7 mouse cellular contexts compared by ENCODE assay signal in the genomic region with DNA sequence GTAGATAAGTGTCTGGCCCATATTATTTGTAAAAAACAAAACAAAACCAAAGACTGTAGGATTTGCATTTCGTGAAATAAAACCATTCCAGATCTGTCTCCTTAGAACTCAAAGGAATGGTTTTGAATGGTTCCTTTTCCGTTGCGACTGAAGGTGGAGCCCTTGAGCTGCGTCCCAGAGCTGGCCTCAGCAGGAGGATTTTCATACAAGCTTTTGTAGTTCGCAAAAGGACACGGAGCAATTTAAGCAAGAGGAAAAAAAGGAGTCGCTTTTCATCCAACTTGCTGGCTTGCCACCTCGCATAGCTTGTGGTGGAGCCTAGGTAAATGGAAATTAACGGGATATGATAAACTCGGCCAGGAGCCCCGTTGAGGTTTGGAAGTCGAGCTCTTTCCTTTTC.
DNase-seq lines count a peak whose midpoint lies in the region; ATAC-seq and TF ChIP-seq lines count a peak whose summit lies in the region.

No protein-coding gene starts in this region.

- TF ChIP-seq CTCF in hindbrain, postnatal 0 days (IDR thresholded peaks at IDR 0.05; ENCODE audit: low read depth) = peak; percentile 88

- peak; percentile 73 for DNase-seq in NIH3T3 (ENCODE audit: low read depth)
- DNase-seq in brain, embryonic 18.5 days (ENCODE audit: low read depth, low spot score) = peak; percentile 60
- peak; percentile 88 for DNase-seq in hindbrain, postnatal 0 days (ENCODE audit: low spot score)
- peak; percentile 74 to 80 for DNase-seq in left cerebral cortex, adult 18-20 months (ENCODE audit: low spot score in 2 of 2)
- peak; percentile 96 for DNase-seq in midbrain, embryonic 11.5 days (ENCODE audit: low spot score, missing footprints)

- 2% methylated on average over 12 of the region's 12 CpGs for WGBS in forebrain, embryonic 12.5 days
- 1% methylated on average over 12 of the region's 12 CpGs for WGBS in hindbrain, postnatal 0 days
- WGBS in midbrain, embryonic 11.5 days = 1% methylated on average over 12 of the region's 12 CpGs
- 2% methylated on average over 12 of the region's 12 CpGs for WGBS in stomach, embryonic 16.5 days

- peak overlapping the region; percentile 28 for H3K4me3 ChIP-seq in forebrain, embryonic 12.5 days (replicated peaks)
- H3K4me3 ChIP-seq in hindbrain, postnatal 0 days (ENCODE audit: low read length) = peak overlapping the region; percentile 30
- H3K4me3 ChIP-seq in midbrain, embryonic 11.5 days (ENCODE audit: low read depth, low read length) = peak overlapping the region; percentile 21; the same call in 1 of the 2 replicates
- peak overlapping the region; percentile 42 for H3K4me3 ChIP-seq in stomach, embryonic 16.5 days (replicated peaks; ENCODE audit: low read length)

- H3K4me2 ChIP-seq in forebrain, embryonic 12.5 days = peak overlapping the region; percentile 48
- peak overlapping the region; percentile 59 for H3K4me2 ChIP-seq in hindbrain, postnatal 0 days (ENCODE audit: low read depth, low read length)
- peak overlapping the region; percentile 44 for H3K4me2 ChIP-seq in midbrain, embryonic 11.5 days
- peak overlapping the region; percentile 63 for H3K4me2 ChIP-seq in stomach, embryonic 16.5 days (ENCODE audit: low read depth, low read length)

- no peak overlapping the region for H3K9ac ChIP-seq in forebrain, embryonic 12.5 days
- H3K9ac ChIP-seq in hindbrain, postnatal 0 days (replicated peaks; ENCODE audit: low read length) = no peak overlapping the region
- H3K9ac ChIP-seq in midbrain, embryonic 11.5 days (ENCODE audit: low read length) = peak overlapping the region; percentile 38; the same call in 1 of the 2 replicates
- no peak overlapping the region for H3K9ac ChIP-seq in stomach, embryonic 16.5 days (ENCODE audit: low read length)

- H3K9me3 ChIP-seq in forebrain, embryonic 12.5 days = no peaks in the 10 kb centered on the region
- H3K9me3 ChIP-seq in hindbrain, postnatal 0 days (ENCODE audit: low read length) = no peaks in the 10 kb centered on the region
- H3K9me3 ChIP-seq in midbrain, embryonic 11.5 days (ENCODE audit: control insufficient read depth, low read length) = no peaks in the 10 kb centered on the region
- H3K9me3 ChIP-seq in stomach, embryonic 16.5 days (replicated peaks; ENCODE audit: control insufficient read depth, low read length) = no peaks in the 10 kb centered on the region

- no peaks in the 10 kb centered on the region for H3K27me3 ChIP-seq in forebrain, embryonic 12.5 days
- H3K27me3 ChIP-seq in hindbrain, postnatal 0 days (ENCODE audit: insufficient read depth, low read length) = no peaks in the 10 kb centered on the region
- no peaks in the 10 kb centered on the region for H3K27me3 ChIP-seq in midbrain, embryonic 11.5 days (ENCODE audit: control insufficient read depth, insufficient read depth, low read length)
- H3K27me3 ChIP-seq in stomach, embryonic 16.5 days (ENCODE audit: control insufficient read depth, insufficient read depth, low read length) = no peaks in the 10 kb centered on the region

- peak; percentile 86; the same call in 1 of the 2 replicates for ATAC-seq in forebrain, embryonic 12.5 days (ENCODE audit: low FRiP score)
- ATAC-seq in hindbrain, postnatal 0 days = peak; percentile 77; the same call in 1 of the 2 replicates
- ATAC-seq in midbrain, embryonic 11.5 days (ENCODE audit: low FRiP score) = peak; percentile 82
- no peak for ATAC-seq in stomach, embryonic 16.5 days (ENCODE audit: insufficient read depth, low FRiP score)

- no peak overlapping the region for H3K27ac ChIP-seq in forebrain, embryonic 12.5 days
- no peak overlapping the region for H3K27ac ChIP-seq in hindbrain, postnatal 0 days
- H3K27ac ChIP-seq in midbrain, embryonic 11.5 days (ENCODE audit: low read depth, low read length) = no peak overlapping the region
- no peak overlapping the region for H3K27ac ChIP-seq in stomach, embryonic 16.5 days (ENCODE audit: low read length)

- H3K36me3 ChIP-seq in forebrain, embryonic 12.5 days (replicated peaks) = no peaks in the 10 kb centered on the region
- H3K36me3 ChIP-seq in hindbrain, postnatal 0 days (ENCODE audit: insufficient read depth, low read length) = no peaks in the 10 kb centered on the region
- H3K36me3 ChIP-seq in midbrain, embryonic 11.5 days (ENCODE audit: control insufficient read depth, insufficient read depth, low read length) = no peaks in the 10 kb centered on the region
- H3K36me3 ChIP-seq in stomach, embryonic 16.5 days (ENCODE audit: control insufficient read depth, insufficient read depth, low read length) = no peaks in the 10 kb centered on the region

- no peaks in the 10 kb centered on the region for H3K4me1 ChIP-seq in forebrain, embryonic 12.5 days
- no peaks in the 10 kb centered on the region for H3K4me1 ChIP-seq in hindbrain, postnatal 0 days (ENCODE audit: insufficient read depth, low read length)
- H3K4me1 ChIP-seq in midbrain, embryonic 11.5 days (ENCODE audit: control insufficient read depth, insufficient read depth, low read length) = peaks cover 3% of the 10 kb centered on the region; the same call in 1 of the 2 replicates
- no peaks in the 10 kb centered on the region for H3K4me1 ChIP-seq in stomach, embryonic 16.5 days (ENCODE audit: control insufficient read depth, insufficient read depth, low read length)
